Mouse (Mus musculus) liver, adult 2 months (tissue): ENCODE measurements around the gene Clnk. TPM values are rescaled to one million over a fixed set of nuclear protein-coding genes. Genes with fewer than 3 reads are reported as not detected.

Experiments
- DNase-seq: peaks from one replicate; pipeline ENCODE4 v3.0.0-alpha.2; 2011; ENCODE audit warnings: low read depth, low spot score; ENCODE audit errors: extremely low read depth
- H3K27ac ChIP-seq: fragments of 200-500 bp; replicated peaks from 2 replicates; pipeline ENCODE4 v1.5.1; 2012; ENCODE audit warnings: low read depth, mild to moderate bottlenecking, control low read depth, inconsistent platforms, low read length; ENCODE audit not compliant: insufficient read depth
- H3K27me3 ChIP-seq: fragments of 200-500 bp; 2 replicates; pipeline ENCODE4 v1.6.1; 2012; ENCODE audit warnings: mild to moderate bottlenecking, moderate library complexity, low read length, inconsistent platforms; ENCODE audit not compliant: control insufficient read depth, insufficient read depth
- H3K36me3 ChIP-seq: fragments of 200-500 bp; 2 replicates; pipeline ENCODE4 v1.6.1; 2012; ENCODE audit warnings: low read length, inconsistent platforms; ENCODE audit not compliant: control insufficient read depth, insufficient read depth
- H3K4me1 ChIP-seq: fragments of 200-500 bp; 2 replicates; pipeline ENCODE4 v1.6.1; 2011; ENCODE audit warnings: low read length; ENCODE audit not compliant: control insufficient read depth, insufficient read depth
- H3K4me3 ChIP-seq: fragments of 200-500 bp; 2 replicates; pipeline ENCODE4 v1.5.1; 2011; ENCODE audit warnings: low read depth, mild to moderate bottlenecking, control low read depth, low read length, moderate library complexity; ENCODE audit not compliant: insufficient read depth
- H3K79me2 ChIP-seq: fragments of 200-500 bp; 2 replicates; pipeline ENCODE4 v1.6.1; 2012; ENCODE audit warnings: inconsistent platforms, mild to moderate bottlenecking, low read length, moderate library complexity; ENCODE audit not compliant: control insufficient read depth, insufficient read depth
- H3K9ac ChIP-seq: fragments of 200-500 bp; 2 replicates; pipeline ENCODE4 v1.6.1; 2012; ENCODE audit warnings: low read depth, mild to moderate bottlenecking, control low read depth, inconsistent platforms, low read length
- CTCF ChIP-seq: fragments of 200-500 bp; IDR thresholded peaks from 2 replicates; pipeline ENCODE4 v1.5.1; 2011; ENCODE audit warnings: low read depth, low read length, control low read depth
- POLR2A ChIP-seq: fragments of 200-500 bp; IDR thresholded peaks from 2 replicates; pipeline ENCODE4 v1.6.1; 2011; ENCODE audit warnings: low read length, control low read depth; ENCODE audit not compliant: insufficient read depth; ENCODE audit errors: extremely low read depth
- WGBS: fragments of 180-500 bp; shearing (Covaris S2); methylation state at CpG from one replicate; pipeline ENCODE4 v1.1.7; 2018; 5-methylcytosine and 5-hydroxymethylcytosine counted together
- polyA plus RNA-seq: library from polyadenylated mRNA; depleted of rRNA; stranded (reverse); fragments of >200 nt; gene quantifications from 2 replicates; pipeline ENCODE4 v1.2.3, GENCODE M21; 2012; rRNA removed
- total RNA-seq: library from RNA; depleted of rRNA; stranded (reverse); fragments of >200 nt; gene quantifications from 2 replicates; pipeline ENCODE4 v1.2.3, GENCODE M21; 2014; rRNA removed

Clnk gene
- total RNA-seq (not detected in 2 replicates), polyA plus RNA-seq (not detected in 2 replicates)

- Histone ChIP-seq H3K36me3 (no peaks in the 10 kb centered on the region), H3K4me3 (no peak within 1 kb of the TSS), H3K27ac (no peak within 1 kb of the TSS), H3K4me1 (no peaks in the 10 kb centered on the region), H3K27me3 (no peaks in the 10 kb centered on the region), H3K79me2 (no peaks in the 10 kb centered on the region), H3K9ac (no peak within 1 kb of the TSS)
- TF ChIP-seq CTCF (no peak), POLR2A (no peak)
- 81% methylated on average over 11 of the region's 11 CpGs for WGBS
- DNase-seq = no peak
Observed at GRCm38 (mm10) chr5:38876622-38877021, at the start of gene Clnk. TSS of gene Clnk (minus strand) at chr5:38876812.

GRCm38 (mm10) chr5:38905271-38905670, 28.7 kb upstream of the Clnk start:
- TF ChIP-seq CTCF = no peak
- no peak for TF ChIP-seq POLR2A
- no peak for DNase-seq
- Histone ChIP-seq H3K4me1 (no peaks in the 10 kb centered on the region), H3K4me3 (no peak overlapping the region), H3K36me3 (no peaks in the 10 kb centered on the region), H3K79me2 (no peaks in the 10 kb centered on the region), H3K27me3 (no peaks in the 10 kb centered on the region; the same call in 1 of the 2 replicates), H3K9ac (no peak overlapping the region), H3K27ac (no peak overlapping the region)
- 48% methylated on average over 3 of the region's 3 CpGs for WGBS

GRCm38 (mm10) chr5:38904528-38905044, 28.0 kb upstream of the Clnk start:
- 89% methylated on average over 3 of the region's 3 CpGs for WGBS
- no peaks in the 10 kb centered on the region for H3K4me1 ChIP-seq
- H3K27me3 ChIP-seq = no peaks in the 10 kb centered on the region; the same call in 1 of the 2 replicates
- H3K27ac ChIP-seq = no peak overlapping the region
- H3K9ac ChIP-seq = no peak overlapping the region
- TF ChIP-seq POLR2A (no peak), CTCF (no peak)
- no peak for DNase-seq
- no peaks in the 10 kb centered on the region for H3K36me3 ChIP-seq
- H3K79me2 ChIP-seq = no peaks in the 10 kb centered on the region
- no peak overlapping the region for H3K4me3 ChIP-seq

GRCm38 (mm10) chr5:38902889-38903288, 26.3 kb upstream of the Clnk start:
- no peak for DNase-seq
- Histone ChIP-seq H3K79me2 (no peaks in the 10 kb centered on the region), H3K27ac (no peak overlapping the region), H3K27me3 (no peaks in the 10 kb centered on the region), H3K4me1 (no peaks in the 10 kb centered on the region), H3K4me3 (no peak overlapping the region), H3K9ac (no peak overlapping the region), H3K36me3 (no peaks in the 10 kb centered on the region)
- WGBS = 53% methylated on average over 3 of the region's 3 CpGs
- TF ChIP-seq CTCF (no peak), POLR2A (no peak)

- no peaks in the 10 kb centered on the region for H3K4me1 ChIP-seq
- H3K79me2 ChIP-seq = no peaks in the 10 kb centered on the region
- H3K9ac ChIP-seq = no peak overlapping the region
- no peak for TF ChIP-seq CTCF
- TF ChIP-seq POLR2A = no peak
- 67% methylated on average over 2 of the region's 2 CpGs for WGBS
- no peak overlapping the region for H3K27ac ChIP-seq
- no peak for DNase-seq
- no peaks in the 10 kb centered on the region for H3K27me3 ChIP-seq
- H3K4me3 ChIP-seq = no peak overlapping the region
- H3K36me3 ChIP-seq = no peaks in the 10 kb centered on the region
Observed at GRCm38 (mm10) chr5:38899051-38899450, 22.4 kb upstream of the Clnk start.

GRCm38 (mm10) chr5:38888646-38889045, 12.0 kb upstream of the Clnk start:
- Histone ChIP-seq H3K27ac (no peak overlapping the region), H3K4me1 (no peaks in the 10 kb centered on the region), H3K27me3 (no peaks in the 10 kb centered on the region), H3K79me2 (no peaks in the 10 kb centered on the region), H3K4me3 (no peak overlapping the region), H3K9ac (no peak overlapping the region), H3K36me3 (no peaks in the 10 kb centered on the region)
- TF ChIP-seq POLR2A (no peak), CTCF (no peak)
- 92% methylated on average over 1 of the region's 1 CpGs for WGBS
- no peak for DNase-seq
